Mouse (Mus musculus): ENCODE data around the gene Clip2.
A peak's percentile ranks its signal among the peaks of the same experiment; 100 is the strongest.
"Not testable (repeated sequence)": the region's sequence is repeated elsewhere in the genome, so short reads cannot be mapped to it uniquely, and the experiment has no call there.

Gene Clip2

DNA sequence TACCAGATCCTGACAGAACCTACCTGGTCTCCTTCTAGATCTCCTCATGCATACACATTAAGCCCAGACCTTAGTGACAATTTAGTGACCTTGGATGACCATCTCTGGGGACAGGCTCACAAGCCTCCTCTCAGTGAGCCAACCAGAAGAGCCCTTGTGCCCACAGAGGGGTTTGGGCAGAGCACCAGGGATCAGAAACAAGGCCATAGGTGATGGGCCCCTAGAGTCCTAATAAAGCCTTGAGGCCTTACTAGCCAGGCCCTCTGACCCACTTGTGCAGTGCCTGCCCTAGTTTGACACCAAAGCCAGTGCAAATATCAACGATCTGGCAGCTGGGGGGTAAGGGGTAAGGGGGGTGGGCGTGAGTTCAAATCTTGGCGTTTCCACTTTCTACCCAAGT lies 93.8 kb downstream of the Clip2 start:
- no peak for DNase-seq (ENCODE audit: low spot score)

DNA sequence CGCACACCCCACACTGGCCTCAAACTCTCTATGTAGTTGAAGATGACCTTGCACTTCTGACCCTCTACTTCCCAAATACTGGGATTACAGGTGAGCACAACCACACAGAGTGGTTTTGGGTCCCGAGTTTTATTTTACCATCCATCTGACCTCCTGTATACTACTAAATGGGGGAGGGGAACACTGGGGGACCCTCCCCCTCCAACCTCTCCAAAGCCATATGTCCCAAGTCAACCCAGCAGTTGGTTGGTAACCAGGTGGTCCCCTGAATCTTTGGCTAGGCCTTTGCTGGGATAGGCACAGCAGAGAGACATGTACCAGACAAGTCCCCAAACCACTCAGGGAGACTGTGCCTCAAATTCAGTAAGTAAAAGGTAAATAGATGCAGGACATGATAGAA lies 94.9 kb downstream of the Clip2 start:
- DNase-seq (ENCODE audit: low spot score): no peak

DNA sequence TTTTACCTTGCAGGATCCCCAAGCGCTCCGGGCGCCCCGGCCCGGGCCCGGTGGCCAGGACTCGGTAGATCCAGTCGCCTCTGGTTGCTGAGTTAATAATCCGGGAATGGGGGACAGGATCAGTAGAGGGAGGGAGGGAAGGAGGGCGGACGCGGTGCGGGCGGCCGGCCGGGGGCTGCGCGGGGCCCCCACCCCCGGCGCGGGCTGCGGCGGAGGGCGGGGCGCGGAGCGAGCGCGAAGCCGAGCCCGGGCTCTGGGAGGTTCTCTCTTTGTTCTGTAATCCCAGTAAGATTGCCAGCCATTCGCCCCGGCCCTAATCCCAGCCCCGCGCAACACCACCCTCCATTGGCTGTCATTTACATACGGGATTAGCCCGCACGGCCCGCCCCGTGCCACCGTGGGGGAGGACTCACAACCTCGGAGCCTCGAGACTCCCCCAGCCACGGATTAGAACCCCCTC lies 95.7 kb downstream of the Clip2 start, which contains the start of gene Gtf2ird1:
Gtf2ird1 (minus strand) TSS at position 214 of the 460 bp plus-strand sequence.
- DNase-seq (ENCODE audit: low spot score): peak; percentile 78

DNA sequence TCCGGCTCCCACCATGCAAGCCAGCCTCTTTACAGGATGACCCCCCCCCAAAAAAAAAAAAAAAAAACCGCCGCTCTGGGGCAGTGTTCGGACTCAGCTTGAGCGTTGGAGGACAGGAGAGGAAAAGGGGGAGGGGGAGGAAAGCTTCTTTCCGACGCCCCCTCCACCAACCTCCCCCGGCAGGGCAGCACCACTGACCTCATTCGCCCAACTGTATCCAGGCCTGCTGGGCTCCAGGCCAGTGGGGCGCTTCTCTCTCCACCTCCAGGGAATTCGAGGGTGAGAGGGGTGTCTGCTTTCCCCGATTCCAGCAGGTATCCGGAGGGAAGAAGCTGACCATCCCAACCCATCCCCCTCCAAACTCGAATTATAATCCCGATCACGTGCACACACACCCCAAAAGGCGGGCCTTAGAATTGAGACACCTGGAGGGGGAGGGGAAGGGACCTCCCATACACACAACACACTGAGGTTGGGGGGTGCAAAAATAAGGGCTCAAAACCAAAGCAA lies 96.3 kb downstream of the Clip2 start:
- DNase-seq (ENCODE audit: low spot score): peak; percentile 46

DNA sequence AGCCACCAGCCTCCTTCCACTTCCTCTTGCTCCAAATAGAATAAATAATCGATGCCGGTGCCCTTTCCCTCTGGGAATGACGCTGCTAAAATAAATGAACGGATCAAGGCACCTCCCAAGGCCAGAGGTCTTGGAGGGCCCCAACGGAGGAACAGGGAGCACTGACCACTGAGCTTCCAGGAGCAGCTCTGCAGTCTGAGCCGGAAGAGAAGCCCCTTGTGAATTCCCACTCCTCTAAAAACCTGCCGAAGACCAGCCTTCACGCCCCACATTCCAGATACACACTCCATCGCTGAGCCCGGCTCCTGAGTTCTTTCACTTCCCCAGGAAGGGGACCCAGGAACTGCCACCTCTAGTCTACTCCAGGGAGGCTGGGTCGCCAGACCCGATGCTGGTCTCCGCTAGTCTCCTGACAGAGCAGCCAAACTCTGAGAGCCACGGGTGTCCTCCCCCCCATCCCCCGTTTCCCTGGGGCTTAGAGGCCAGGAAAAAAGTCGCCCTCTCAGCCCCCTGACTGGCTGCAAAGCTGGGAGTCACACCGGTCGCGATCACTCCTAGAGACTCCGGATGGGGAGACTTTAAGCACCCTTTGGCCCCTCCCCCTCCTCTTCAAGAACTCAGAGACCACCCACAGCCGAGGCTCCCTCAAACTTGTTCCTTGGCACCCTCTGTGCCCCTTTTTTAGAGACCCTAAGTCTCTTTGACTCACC lies 96.9 kb downstream of the Clip2 start:
- DNase-seq (ENCODE audit: low spot score): no peak

DNA sequence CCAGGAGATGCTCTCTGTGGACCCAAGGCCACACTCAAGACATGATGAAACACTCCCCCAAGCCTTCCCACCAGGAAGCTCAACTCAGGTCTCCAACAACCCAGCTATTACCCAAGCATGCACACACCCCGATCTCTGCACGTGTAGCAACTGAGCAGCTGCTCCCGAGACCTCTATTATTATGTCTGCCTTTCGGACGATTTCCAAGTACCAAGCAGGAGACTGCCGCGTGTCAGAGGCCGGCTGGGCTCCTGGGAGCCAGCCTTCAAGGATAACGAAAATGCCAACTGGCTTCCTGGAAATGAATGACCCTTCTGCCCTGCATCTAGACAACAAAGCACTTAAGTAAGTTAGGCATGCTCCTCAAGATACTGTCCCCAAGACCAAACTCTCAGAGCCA lies 97.8 kb downstream of the Clip2 start:
- DNase-seq (ENCODE audit: low spot score): no peak

DNA sequence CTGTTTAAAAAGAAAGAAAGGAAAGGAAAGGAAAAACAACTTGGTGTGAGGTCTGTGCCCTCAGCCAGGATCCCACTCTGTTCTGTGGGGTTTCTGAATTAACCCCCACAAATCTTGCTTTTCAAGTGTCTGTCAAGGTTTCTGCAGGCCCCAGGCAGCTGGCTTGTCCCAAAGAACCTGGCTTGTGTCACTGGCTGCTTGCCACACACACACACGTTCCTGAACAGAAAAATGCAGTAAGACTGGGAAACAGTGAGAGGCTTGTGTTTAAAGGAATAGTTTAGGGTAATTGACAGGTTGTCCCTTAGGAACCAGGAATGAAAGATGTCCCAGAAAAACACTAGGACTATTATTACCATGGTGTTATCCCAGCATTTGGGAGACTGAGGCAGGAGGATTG lies 98.7 kb downstream of the Clip2 start:
- DNase-seq (ENCODE audit: low spot score): no peak

DNA sequence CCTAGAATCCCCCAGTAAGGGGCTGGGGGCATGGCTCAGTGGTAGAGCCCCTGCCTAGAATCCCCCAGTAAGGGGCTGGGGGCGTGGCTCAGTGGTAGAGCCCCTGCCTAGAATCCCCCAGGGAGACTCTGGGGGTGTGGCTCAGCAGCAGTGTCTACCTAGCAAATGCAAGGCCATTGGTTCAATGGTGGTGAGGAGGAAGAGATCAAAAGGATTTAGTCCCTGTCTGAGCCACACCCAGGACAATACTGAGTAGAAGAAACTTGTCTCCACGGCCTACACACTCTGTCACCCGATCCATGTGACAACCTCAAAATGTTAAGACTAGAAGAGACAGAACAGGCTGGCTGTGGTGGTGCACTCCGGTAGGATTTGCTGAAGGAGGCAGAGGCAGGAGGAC lies 105.5 kb downstream of the Clip2 start:
- DNase-seq (ENCODE audit: low spot score): not testable (repeated sequence)

DNA sequence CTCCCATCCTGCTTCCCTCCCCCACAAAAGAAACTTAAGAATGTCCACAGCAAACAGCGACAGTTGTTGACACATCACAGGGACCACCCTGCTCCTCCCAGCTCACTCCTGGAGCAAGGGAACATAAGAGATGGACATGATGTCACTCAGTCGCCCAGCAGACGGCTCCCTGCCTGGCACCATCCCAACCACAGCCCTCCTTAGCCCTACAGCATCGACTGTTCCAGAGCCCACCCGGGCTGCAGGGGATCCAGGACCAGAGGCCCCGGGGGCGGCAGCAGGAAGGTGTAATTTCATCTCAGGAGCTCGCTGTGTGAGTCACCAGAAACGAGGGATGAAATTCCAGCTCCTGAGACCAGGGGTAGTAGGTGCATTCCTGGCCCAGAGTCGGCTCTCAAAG lies 106.3 kb downstream of the Clip2 start:
- DNase-seq (ENCODE audit: low spot score): no peak

DNA sequence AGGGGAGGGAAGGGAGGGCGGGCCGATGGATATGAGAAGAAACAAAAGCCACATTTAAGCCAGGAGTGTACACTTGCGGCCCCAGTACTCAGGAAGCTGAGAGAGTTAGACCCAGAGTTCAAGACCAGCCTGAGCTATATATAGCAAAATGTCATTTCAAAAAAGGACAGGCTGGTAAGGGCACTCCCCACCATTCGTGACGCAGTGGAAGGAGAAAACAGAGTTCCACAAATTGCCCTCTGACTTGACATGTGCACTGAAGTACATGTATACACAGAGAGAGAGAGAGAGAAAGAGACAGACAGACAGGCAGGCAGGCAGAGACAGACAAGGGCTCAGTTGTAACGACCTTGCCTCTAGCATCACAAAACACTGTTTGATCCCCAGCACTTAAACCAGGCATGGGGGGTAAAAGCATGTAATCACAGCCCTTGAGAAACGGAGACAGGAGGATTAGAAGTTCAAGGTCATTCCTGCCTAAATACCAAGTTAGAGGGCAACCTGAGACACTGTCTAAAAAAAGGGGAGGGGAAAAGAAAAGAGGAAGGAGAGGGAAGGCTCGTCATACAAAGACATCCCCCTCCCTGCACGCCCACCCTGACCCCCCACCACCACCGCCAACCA lies 106.9 kb downstream of the Clip2 start:
- no peak for DNase-seq (ENCODE audit: low spot score)

DNA sequence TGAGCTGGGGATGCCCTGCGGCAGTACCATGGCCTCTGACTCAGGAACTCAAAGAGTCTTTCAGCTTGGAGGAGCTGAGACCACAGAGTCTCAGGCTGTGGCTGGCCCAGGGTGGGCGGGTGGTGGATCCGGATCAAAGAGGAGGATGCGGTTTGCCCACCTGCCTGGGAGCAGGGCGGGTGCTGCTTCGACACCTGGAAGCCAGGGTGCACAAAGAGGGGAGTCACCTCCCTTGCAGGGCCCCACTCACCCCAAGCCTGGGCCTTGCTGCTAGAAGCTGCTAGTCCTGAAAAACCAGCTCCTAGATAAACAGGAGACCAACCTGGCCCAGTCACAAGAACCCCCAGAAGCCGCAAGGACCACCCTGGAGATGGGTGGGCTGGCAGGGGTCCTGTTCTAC lies 107.8 kb downstream of the Clip2 start:
- no peak for DNase-seq (ENCODE audit: low spot score)

DNA sequence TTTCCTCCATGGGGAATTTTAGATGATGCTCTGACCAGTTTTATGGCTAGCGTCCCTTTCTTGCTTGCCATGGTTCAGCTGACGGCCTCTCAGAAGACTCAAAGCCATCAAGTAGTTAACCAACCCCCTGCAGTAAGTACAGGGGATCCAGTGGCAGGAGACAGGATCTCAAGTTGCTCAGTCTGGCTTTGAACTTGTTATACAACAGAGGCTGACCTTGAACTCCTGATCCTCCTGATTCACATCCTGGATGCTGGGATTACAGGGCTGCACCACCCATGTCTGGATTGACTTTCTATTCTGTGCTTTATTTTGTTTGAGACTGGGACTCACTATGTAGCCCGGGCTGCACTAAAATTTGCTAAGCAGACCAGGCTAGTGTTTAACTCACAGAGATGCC lies 110.2 kb downstream of the Clip2 start:
- no peak for DNase-seq (ENCODE audit: low spot score)

DNA sequence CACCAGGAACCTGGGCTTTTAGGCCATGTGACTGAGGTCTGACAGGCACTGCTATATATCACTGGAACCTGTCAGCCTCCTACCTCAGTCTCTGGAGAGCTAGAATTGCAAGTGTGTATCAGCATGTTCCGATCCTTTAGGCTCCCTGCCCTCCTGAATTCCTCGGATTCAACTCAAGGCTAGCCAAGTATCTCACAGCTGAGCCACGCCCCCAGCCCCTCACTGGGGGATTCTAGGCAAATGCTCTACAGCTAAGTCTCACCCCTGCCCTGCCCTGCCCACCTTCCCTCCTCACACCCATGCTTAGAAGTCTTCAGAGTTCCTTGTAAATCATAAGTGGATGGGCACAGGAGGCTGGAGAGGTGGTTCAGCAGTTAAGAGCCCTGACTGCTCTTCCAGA lies 111.1 kb downstream of the Clip2 start:
- no peak for DNase-seq (ENCODE audit: low spot score)

DNA sequence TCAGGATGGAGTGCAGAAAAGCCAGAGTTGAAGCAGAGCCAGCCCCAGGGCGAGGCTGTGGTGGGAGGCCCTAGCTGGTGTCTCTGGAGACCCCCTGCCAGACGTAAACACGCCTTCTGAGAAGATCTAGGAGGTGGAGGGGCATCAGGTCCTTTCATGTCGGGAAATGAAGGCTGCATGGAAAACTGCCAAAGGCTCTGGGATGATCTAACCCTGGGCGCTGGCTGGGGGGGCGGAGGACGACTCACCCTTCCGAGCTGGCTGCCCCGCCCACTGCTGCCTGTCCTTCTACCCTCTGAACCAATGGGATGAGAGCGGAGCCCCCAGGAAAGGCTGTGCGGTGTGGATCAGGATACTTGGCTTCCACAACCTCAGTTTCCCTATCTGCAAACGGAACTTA lies 112.1 kb downstream of the Clip2 start:
- DNase-seq (ENCODE audit: low spot score): peak; percentile 53

DNA sequence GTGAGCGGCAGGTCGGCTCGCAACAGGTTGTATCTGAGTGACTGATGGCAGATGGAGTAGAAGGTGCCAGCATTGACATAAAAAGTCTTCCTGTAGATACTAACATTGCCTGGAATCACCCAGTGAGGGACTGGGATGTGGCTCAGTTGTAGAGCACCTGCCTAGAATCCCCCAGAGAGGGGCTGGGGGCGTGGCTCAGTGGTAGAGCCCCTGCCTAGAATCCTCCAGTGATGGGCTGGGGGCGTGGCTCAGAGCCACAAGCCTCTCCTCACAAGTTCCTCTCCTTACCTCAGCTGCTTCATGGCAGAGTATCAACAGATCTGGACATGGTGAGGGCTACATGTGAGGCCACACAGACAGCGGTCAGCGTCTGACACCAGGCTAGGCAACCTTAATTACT lies 112.8 kb downstream of the Clip2 start:
- no peak for DNase-seq (ENCODE audit: low spot score)

All from ovary, postnatal 36 days (tissue).